Mouse (Mus musculus) testis, adult 2 months (tissue): ENCODE measurements around the gene Evi5l.

Experiments used
- CTCF ChIP-seq: fragments of 200-500 bp; IDR thresholded peaks from 2 replicates; pipeline ENCODE4 v1.5.1; 2012; ENCODE audit warnings: low read depth, mild to moderate bottlenecking, inconsistent platforms, low read length, moderate library complexity; ENCODE audit not compliant: control insufficient read depth, insufficient read depth, insufficient replicate concordance
- POLR2A ChIP-seq: fragments of 200-500 bp; IDR thresholded peaks from 2 replicates; pipeline ENCODE4 v1.6.1; 2012; ENCODE audit warnings: low read depth, mild to moderate bottlenecking, inconsistent platforms, low read length, moderate library complexity; ENCODE audit not compliant: control insufficient read depth

DNA sequence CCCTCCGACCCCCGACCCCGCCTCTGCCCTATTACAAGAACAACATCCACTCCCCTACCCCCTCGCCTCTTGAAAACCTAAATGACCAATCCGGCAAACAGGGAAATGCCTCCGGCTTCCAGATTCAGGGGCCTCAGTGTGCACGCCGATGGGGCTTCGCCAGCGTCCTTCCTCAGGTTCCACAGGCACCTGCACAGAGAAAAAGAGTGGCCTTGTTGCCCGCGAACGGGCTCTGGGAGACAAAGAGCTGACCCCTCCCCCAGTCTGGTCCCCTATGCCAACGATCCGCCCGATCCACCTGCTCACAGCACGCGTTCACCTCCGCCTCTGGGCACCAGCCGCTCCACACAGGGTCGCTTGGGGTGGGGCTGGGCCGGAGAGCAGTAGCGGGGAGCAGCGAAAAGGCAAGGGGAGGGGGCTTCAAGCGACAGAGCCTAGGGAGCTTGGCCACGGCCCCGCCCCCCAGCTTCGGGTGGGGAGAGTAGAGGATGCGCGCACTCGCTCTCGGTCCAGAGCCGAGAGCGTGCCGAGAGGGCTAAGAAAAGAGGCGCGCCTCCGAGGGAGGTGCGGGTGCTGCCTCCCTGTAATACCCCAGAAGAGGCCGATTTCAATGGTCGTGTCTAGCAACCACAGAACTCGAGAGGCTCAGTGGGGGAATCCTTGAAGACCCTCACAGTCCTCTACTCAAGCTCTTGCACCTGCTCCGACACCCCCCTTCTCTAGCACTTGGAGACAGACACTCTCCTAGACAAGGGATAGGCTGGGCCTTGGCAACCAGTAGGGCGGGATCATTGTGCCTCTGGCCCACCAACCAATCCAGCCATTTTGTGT lies 50.6 kb downstream of the Evi5l start, which contains the start of gene Prr36:
- TF ChIP-seq POLR2A (no peak), CTCF (no peak)
